Mouse (Mus musculus) kidney, postnatal 10 days (tissue): Measurements from ENCODE around the gene Slc22a15.
A peak's percentile ranks its signal among the peaks of the same experiment; 100 is the strongest.
"Not testable (repeated sequence)": the region's sequence is repeated elsewhere in the genome, so short reads cannot be mapped to it uniquely, and the experiment has no call there.

ENCODE experiments used
- DNase-seq: peaks from one replicate; pipeline ENCODE4 v3.0.0; 2021; ENCODE audit warnings: mixed read lengths

Slc22a15 gene

GRCm38 (mm10) chr3:101859740-101860139 lies 64.5 kb downstream of the Slc22a15 start:
- no peak for DNase-seq

- no peak for DNase-seq
These were observed 70.2 kb downstream of the Slc22a15 start for GRCm38 (mm10) chr3:101854075-101854474.

- DNase-seq: no peak
These were observed 72.9 kb downstream of the Slc22a15 start for GRCm38 (mm10) chr3:101851363-101851762.

GRCm38 (mm10) chr3:101848816-101849215 lies 75.4 kb downstream of the Slc22a15 start, which contains the start of gene Mab21l3:
TSS of gene Mab21l3 (minus strand) at chr3:101848959.
- DNase-seq: no peak

GRCm38 (mm10) chr3:101846096-101846495 lies 78.2 kb downstream of the Slc22a15 start:
- DNase-seq: no peak

GRCm38 (mm10) chr3:101842372-101843094 lies 81.7 kb downstream of the Slc22a15 start:
- no peak for DNase-seq

- DNase-seq: no peak
These were observed 84.9 kb downstream of the Slc22a15 start for GRCm38 (mm10) chr3:101839327-101839726.

- DNase-seq: no peak
These were observed 87.3 kb downstream of the Slc22a15 start for GRCm38 (mm10) chr3:101836971-101837370.

- no peak for DNase-seq
These were observed 87.7 kb downstream of the Slc22a15 start for GRCm38 (mm10) chr3:101836532-101836931.

- peak; percentile 87 for DNase-seq
These were observed 88.2 kb downstream of the Slc22a15 start for GRCm38 (mm10) chr3:101836045-101836444.

GRCm38 (mm10) chr3:101831189-101831858 lies 92.9 kb downstream of the Slc22a15 start:
- peak; percentile 50 for DNase-seq

- no peak for DNase-seq
These were observed 94.2 kb downstream of the Slc22a15 start for GRCm38 (mm10) chr3:101829881-101830616.

GRCm38 (mm10) chr3:101828595-101828994 lies 95.7 kb downstream of the Slc22a15 start:
- no peak for DNase-seq

- DNase-seq: no peak
These were observed 97.0 kb downstream of the Slc22a15 start for GRCm38 (mm10) chr3:101827220-101827715.

GRCm38 (mm10) chr3:101824338-101824737 lies 99.9 kb downstream of the Slc22a15 start:
- DNase-seq: peak; percentile 30

- no peak for DNase-seq
These were observed 102.2 kb downstream of the Slc22a15 start for GRCm38 (mm10) chr3:101822052-101822451.

- DNase-seq: not testable (repeated sequence)
These were observed 103.5 kb downstream of the Slc22a15 start for GRCm38 (mm10) chr3:101820708-101821107.

GRCm38 (mm10) chr3:101816006-101816405 lies 108.2 kb downstream of the Slc22a15 start:
- no peak for DNase-seq

GRCm38 (mm10) chr3:101814790-101815189 lies 109.5 kb downstream of the Slc22a15 start:
- no peak for DNase-seq

GRCm38 (mm10) chr3:101812341-101812962 lies 111.8 kb downstream of the Slc22a15 start:
- DNase-seq: peak; percentile 80

GRCm38 (mm10) chr3:101811931-101812330 lies 112.3 kb downstream of the Slc22a15 start:
- no peak for DNase-seq

- no peak for DNase-seq
These were observed 116.6 kb downstream of the Slc22a15 start for GRCm38 (mm10) chr3:101807646-101808045.

- DNase-seq: no peak
These were observed 117.3 kb downstream of the Slc22a15 start for GRCm38 (mm10) chr3:101806941-101807340.
